Comparison of ENCODE assay signal across 8 mouse cellular contexts in genomic region chr2:49451637-49452211, GRCm38 (mm10). TPM values are rescaled to one million over a fixed set of nuclear protein-coding genes. Genes with fewer than 3 reads are reported as not detected.
DNase-seq lines count a peak whose midpoint lies in the region; ATAC-seq lines count a peak whose summit lies in the region.

No protein-coding gene starts in this region.

- WGBS in hindbrain, embryonic 16.5 days, result under 1% methylated on average over 30 of the region's 64 CpGs
- WGBS in macrophage (ENCODE audit: missing documents), result under 1% methylated on average over 47 of the region's 64 CpGs

- H3K27ac ChIP-seq in hindbrain, embryonic 16.5 days (ENCODE audit: low read depth, low read length), result peak overlapping the region; percentile 100
- peak overlapping the region; percentile 74 for H3K27ac ChIP-seq in macrophage

- H3K27me3 ChIP-seq in hindbrain, embryonic 16.5 days (replicated peaks; ENCODE audit: control insufficient read depth, insufficient read depth, low read length), result no peaks in the 10 kb centered on the region

- no peaks in the 10 kb centered on the region for H3K36me3 ChIP-seq in hindbrain, embryonic 16.5 days (ENCODE audit: control insufficient read depth, insufficient read depth, low read length)
- no peaks in the 10 kb centered on the region for H3K36me3 ChIP-seq in macrophage (ENCODE audit: inconsistent target)

- peak; percentile 96 for DNase-seq in ZHBTc4 (ENCODE audit: low read depth, low spot score)
- peak; percentile 92 to 96 for DNase-seq in cerebellum, postnatal 4 days (ENCODE audit: low spot score in 2 of 2)
- peak; percentile 93 for DNase-seq in gastrocnemius, adult 18-20 months (ENCODE audit: low spot score)
- DNase-seq in left cerebral cortex, adult 18-20 months (ENCODE audit: low spot score in 2 of 2), result peak; percentile 91 to 94
- DNase-seq in right cerebral cortex, postnatal 10 days (ENCODE audit: low spot score in 2 of 2), result peak; percentile 95
- DNase-seq in urinary bladder, postnatal 25 days (ENCODE audit: low spot score), result peak; percentile 95

- H3K9ac ChIP-seq in hindbrain, embryonic 16.5 days (ENCODE audit: low read depth, low read length), result peak overlapping the region; percentile 96

- peaks cover 46% of the 10 kb centered on the region for H3K79me2 ChIP-seq in macrophage (ENCODE audit: inconsistent target)

- H3K4me2 ChIP-seq in hindbrain, embryonic 16.5 days (ENCODE audit: low read length), result peak overlapping the region; percentile 72

- H3K4me3 ChIP-seq in hindbrain, embryonic 16.5 days (ENCODE audit: low read length), result peak overlapping the region; percentile 78
- peak overlapping the region; percentile 68 for H3K4me3 ChIP-seq in macrophage (ENCODE audit: inconsistent target)

- peak; percentile 89 for ATAC-seq in hindbrain, embryonic 16.5 days

- H3K4me1 ChIP-seq in hindbrain, embryonic 16.5 days (ENCODE audit: control insufficient read depth, insufficient read depth, low read depth, low read length), result peaks cover 13% of the 10 kb centered on the region

- H3K9me3 ChIP-seq in hindbrain, embryonic 16.5 days (ENCODE audit: control insufficient read depth, low read length), result no peaks in the 10 kb centered on the region

RNA-seq across cellular contexts. Expression of gene Epc2, which starts 0.4 kb away (rescaled TPM):
- 10 to 100 TPM; 15.3 to 15.9 TPM for total RNA-seq in gastrocnemius, adult 18-20 months (2021)
- 8.6 and 9.0 TPM in 2 replicates for polyA plus RNA-seq in hindbrain, embryonic 16.5 days (2015; fragmentation: Nextera tagmentation; extraction: Ambion mirVana)
- total RNA-seq in left cerebral cortex, adult 18-20 months (2021), result 10 to 100 TPM; 64.6 to 66.6 TPM
- 10 to 100 TPM; 19.9 to 39.7 (median 30.0) TPM for total RNA-seq in macrophage (2018; cell fraction: chromatin; rRNA removed)
- total RNA-seq in macrophage (2018; cell fraction: cytosol; rRNA removed), result 10 to 100 TPM; 19.5 to 26.8 (median 22.3) TPM
- 10 to 100 TPM; 19.9 to 44.7 (median 30.5) TPM for total RNA-seq in macrophage (2018; cell fraction: nucleus; rRNA removed)
- polyA plus RNA-seq in macrophage (2018), result 13.1 to 20.5 TPM (median 13.8 TPM) in 3 replicates

Comparison
In these comparisons a context has a peak if more than half of its experiments do, and no peak if none do; other contexts are left out.
1. Peak in every context shown above with its lines: DNase-seq, ATAC-seq, H3K4me3 ChIP-seq and H3K27ac ChIP-seq.